Mouse (Mus musculus) heart, adult 2 months (tissue): ENCODE data around the gene Zc3h12c.

ENCODE experiments used
- CTCF ChIP-seq: fragments of 200-600 bp; IDR thresholded peaks from 2 replicates; pipeline ENCODE4 v1.8.1; 2022; ENCODE audit warnings: antibody characterized with exemption, mild to moderate bottlenecking, moderate library complexity
- EP300 ChIP-seq: fragments of 200-500 bp; IDR thresholded peaks from 2 replicates; pipeline ENCODE4 v1.6.1; 2011; ENCODE audit warnings: low read depth, low read length, control low read depth; ENCODE audit not compliant: insufficient read depth
- POLR2A ChIP-seq: fragments of 200-500 bp; IDR thresholded peaks from 2 replicates; pipeline ENCODE4 v1.6.1; 2011; ENCODE audit warnings: mild to moderate bottlenecking, low read depth, low read length, control low read depth; ENCODE audit not compliant: insufficient read depth

- no peak for TF ChIP-seq CTCF
- no peak for TF ChIP-seq POLR2A
- TF ChIP-seq EP300, result no peak
Observed at GRCm38 (mm10) chr9:52146241-52146640, 22.1 kb downstream of the Zc3h12c start.
